Mouse (Mus musculus): ENCODE measurements around the gene Syn3.
A peak's percentile ranks its signal among the peaks of the same experiment; 100 is the strongest.

The Syn3 gene

GRCm38 (mm10) chr10:86369346-86369745, 129.3 kb downstream of the Syn3 start:
- no peak for DNase-seq (ENCODE audit: low spot score)

- DNase-seq (ENCODE audit: low spot score), result peak; percentile 76
Observed at GRCm38 (mm10) chr10:86368811-86369210, 129.9 kb downstream of the Syn3 start.

- no peak for DNase-seq (ENCODE audit: low spot score)
Observed at GRCm38 (mm10) chr10:86367346-86367745, 131.3 kb downstream of the Syn3 start.

- DNase-seq (ENCODE audit: low spot score), result no peak
Observed at GRCm38 (mm10) chr10:86365632-86366092, 133.0 kb downstream of the Syn3 start.

- DNase-seq (ENCODE audit: low spot score), result no peak
Observed at GRCm38 (mm10) chr10:86363669-86364309, 134.9 kb downstream of the Syn3 start.

GRCm38 (mm10) chr10:86359699-86360098, 139.0 kb downstream of the Syn3 start:
- no peak for DNase-seq (ENCODE audit: low spot score)

- DNase-seq (ENCODE audit: low spot score), result peak; percentile 41
Observed at GRCm38 (mm10) chr10:86359208-86359607, 139.5 kb downstream of the Syn3 start.

- DNase-seq (ENCODE audit: low spot score), result no peak
Observed at GRCm38 (mm10) chr10:86358307-86358975, 140.3 kb downstream of the Syn3 start.

- DNase-seq (ENCODE audit: low spot score), result no peak
Observed at GRCm38 (mm10) chr10:86356819-86357563, 141.7 kb downstream of the Syn3 start.

- DNase-seq (ENCODE audit: low spot score), result no peak
Observed at GRCm38 (mm10) chr10:86352521-86352920, 146.2 kb downstream of the Syn3 start.

GRCm38 (mm10) chr10:86351287-86351686, 147.4 kb downstream of the Syn3 start:
- no peak for DNase-seq (ENCODE audit: low spot score)

- peak; percentile 70 for DNase-seq (ENCODE audit: low spot score)
Observed at GRCm38 (mm10) chr10:86346235-86346840, 152.4 kb downstream of the Syn3 start.

GRCm38 (mm10) chr10:86345645-86346044, 153.1 kb downstream of the Syn3 start:
- no peak for DNase-seq (ENCODE audit: low spot score)

- peak; percentile 72 for DNase-seq (ENCODE audit: low spot score)
Observed at GRCm38 (mm10) chr10:86344654-86345053, 154.0 kb downstream of the Syn3 start.

GRCm38 (mm10) chr10:86343931-86344330, 154.8 kb downstream of the Syn3 start:
- no peak for DNase-seq (ENCODE audit: low spot score)

GRCm38 (mm10) chr10:86343362-86343761, 155.3 kb downstream of the Syn3 start:
- no peak for DNase-seq (ENCODE audit: low spot score)

- DNase-seq (ENCODE audit: low spot score), result no peak
Observed at GRCm38 (mm10) chr10:86342713-86343112, 156.0 kb downstream of the Syn3 start.

GRCm38 (mm10) chr10:86342151-86342550, 156.5 kb downstream of the Syn3 start:
- no peak for DNase-seq (ENCODE audit: low spot score)

- peak; percentile 79 for DNase-seq (ENCODE audit: low spot score)
Observed at GRCm38 (mm10) chr10:86341589-86341988, 157.1 kb downstream of the Syn3 start.

- no peak for DNase-seq (ENCODE audit: low spot score)
Observed at GRCm38 (mm10) chr10:86340991-86341527, 157.6 kb downstream of the Syn3 start.

- no peak for DNase-seq (ENCODE audit: low spot score)
Observed at GRCm38 (mm10) chr10:86340421-86340820, 158.3 kb downstream of the Syn3 start.

All from lung, postnatal 25 days (tissue).